Mouse (Mus musculus) G1E (cell line): ENCODE data around the gene Gpatch3.

Experiments
- CTCF ChIP-seq: IDR thresholded peaks from 2 replicates; pipeline ENCODE4 v1.5.1; 2012; ENCODE audit warnings: low read depth, low read length, inconsistent platforms, mixed read lengths
- GATA1 ChIP-seq: IDR thresholded peaks from 2 replicates; pipeline ENCODE4 v1.6.1; 2012; ENCODE audit warnings: borderline replicate concordance, low read length, inconsistent platforms, mixed read lengths
- TAL1 ChIP-seq: conservative IDR thresholded peaks from 2 replicates; pipeline ENCODE4 v1.6.1; 2012; ENCODE audit warnings: low read depth, low read length, inconsistent platforms, mixed read lengths

- TF ChIP-seq CTCF, result no peak
- TF ChIP-seq GATA1, result no peak
- no peak for TF ChIP-seq TAL1
Observed at GRCm38 (mm10) chr4:133613867-133614266, 39.3 kb downstream of the Gpatch3 start.
